Mouse (Mus musculus) lung, postnatal 0 days (tissue): Measurements from ENCODE around the gene Uncx. TPM values are rescaled to one million over a fixed set of nuclear protein-coding genes. Genes with fewer than 3 reads are reported as not detected.

Source experiments
- ATAC-seq: fragments of 200-750 bp; cut with Nextera tagmentation; 2 replicates; pipeline ENCODE4 v1.8.0; 2017; ENCODE audit warnings: moderate library complexity
- DNase-seq: peaks from one replicate; pipeline ENCODE4 v3.0.0-alpha.2; 2016; ENCODE audit warnings: low spot score
- H3K27ac ChIP-seq: fragments of 300-500 bp; sonication (generic); 2 replicates; pipeline ENCODE4 v1.5.1; 2014; ENCODE audit warnings: antibody characterized with exemption, mild to moderate bottlenecking, low read length, mixed read lengths
- H3K27me3 ChIP-seq: fragments of 300-500 bp; sonication (generic); replicated peaks from 2 replicates; pipeline ENCODE4 v1.6.1; 2014; ENCODE audit warnings: low read length, mixed read lengths; ENCODE audit not compliant: insufficient read depth
- H3K36me3 ChIP-seq: fragments of 300-500 bp; sonication (generic); 2 replicates; pipeline ENCODE4 v1.6.1; 2014; ENCODE audit warnings: low read length, mixed read lengths; ENCODE audit not compliant: insufficient read depth
- H3K4me1 ChIP-seq: fragments of 300-500 bp; sonication (generic); 2 replicates; pipeline ENCODE4 v1.6.1; 2014; ENCODE audit warnings: antibody characterized with exemption, low read depth, low read length, mixed read lengths; ENCODE audit not compliant: insufficient read depth
- H3K4me2 ChIP-seq: fragments of 300-500 bp; sonication (generic); replicated peaks from 2 replicates; pipeline ENCODE4 v1.6.1; 2014; ENCODE audit warnings: low read depth, mild to moderate bottlenecking, low read length, moderate library complexity, mixed read lengths
- H3K4me3 ChIP-seq: fragments of 300-500 bp; sonication (generic); 2 replicates; pipeline ENCODE4 v1.5.1; 2014; ENCODE audit warnings: low read depth, low read length
- H3K9ac ChIP-seq: fragments of 300-500 bp; sonication (generic); replicated peaks from 2 replicates; pipeline ENCODE4 v1.6.1; 2014; ENCODE audit warnings: low read depth, mild to moderate bottlenecking
- H3K9me3 ChIP-seq: fragments of 300-500 bp; sonication (generic); 2 replicates; pipeline ENCODE4 v1.6.1; 2016; ENCODE audit warnings: low read length, mixed read lengths
- CTCF ChIP-seq: IDR thresholded peaks from 2 replicates; pipeline ENCODE4 v1.5.1; 2016; ENCODE audit warnings: antibody characterized with exemption, mild to moderate bottlenecking
- EP300 ChIP-seq: IDR thresholded peaks from 2 replicates; pipeline ENCODE4 v1.6.1; 2016; ENCODE audit warnings: antibody characterized with exemption, mild to moderate bottlenecking, control low read depth
- WGBS: fragments of 180-500 bp; shearing (Covaris S2); extraction: QIAGEN DNeasy Blood & Tissue Kit; methylation state at CpG from one replicate; pipeline ENCODE4 v1.1.7; 2014; 5-methylcytosine and 5-hydroxymethylcytosine counted together
- polyA plus RNA-seq: library from polyadenylated mRNA; unstranded; fragments of >200 nt; fragmentation: Nextera tagmentation; extraction: Ambion mirVana; gene quantifications from 2 replicates; pipeline ENCODE4 v1.2.1, GENCODE M21; 2015

The Uncx gene
- polyA plus RNA-seq, 1 experiment from 2014 or later = not detected

DNA sequence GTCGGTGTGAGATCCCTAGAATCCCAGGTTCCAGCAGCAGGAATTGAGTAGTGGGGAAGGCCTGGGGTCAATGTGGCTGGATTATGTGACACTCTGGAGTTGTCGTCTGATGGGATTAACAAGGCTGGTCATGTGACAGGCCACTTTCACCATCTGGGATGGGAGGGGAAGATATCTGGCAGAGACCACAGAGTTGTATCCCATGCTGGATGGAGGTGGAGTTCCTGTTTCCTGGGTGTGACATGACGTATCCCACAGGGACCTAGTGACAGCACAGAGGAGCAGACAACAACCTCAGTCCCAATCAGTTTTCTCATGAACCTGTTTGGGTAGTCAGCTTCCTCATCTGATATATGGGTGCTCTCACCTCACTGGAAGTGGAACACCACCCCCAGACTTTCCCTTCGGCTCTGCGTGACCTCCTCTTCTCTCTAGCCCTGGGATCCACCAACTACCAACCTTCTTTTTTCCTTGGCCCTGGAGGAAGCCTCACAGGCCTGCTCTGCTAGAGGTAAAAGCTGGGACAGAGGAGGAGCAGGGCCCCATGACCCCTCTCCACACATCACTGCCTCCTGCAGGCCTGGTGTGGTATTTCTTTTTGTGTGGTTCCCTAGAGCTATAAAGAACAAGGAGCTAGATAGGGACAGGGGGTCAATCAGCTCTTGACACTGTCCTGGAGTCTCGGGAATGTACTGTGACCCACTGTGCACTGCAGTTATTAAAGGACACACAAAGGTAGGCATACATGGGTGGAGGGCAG is 23.5 kb downstream of the Uncx start:
- TF ChIP-seq CTCF = peak; percentile 35
- TF ChIP-seq EP300 = no peak
- DNase-seq (peak; percentile 64), ATAC-seq (peak; percentile 67)
- Histone ChIP-seq H3K9ac (no peak overlapping the region), H3K4me1 (no peaks in the 10 kb centered on the region), H3K27ac (no peak overlapping the region), H3K27me3 (peaks cover 14% of the 10 kb centered on the region), H3K36me3 (no peaks in the 10 kb centered on the region), H3K4me2 (no peak overlapping the region), H3K4me3 (no peak overlapping the region), H3K9me3 (no peaks in the 10 kb centered on the region)
- WGBS = 44% methylated on average over 6 of the region's 6 CpGs

DNA sequence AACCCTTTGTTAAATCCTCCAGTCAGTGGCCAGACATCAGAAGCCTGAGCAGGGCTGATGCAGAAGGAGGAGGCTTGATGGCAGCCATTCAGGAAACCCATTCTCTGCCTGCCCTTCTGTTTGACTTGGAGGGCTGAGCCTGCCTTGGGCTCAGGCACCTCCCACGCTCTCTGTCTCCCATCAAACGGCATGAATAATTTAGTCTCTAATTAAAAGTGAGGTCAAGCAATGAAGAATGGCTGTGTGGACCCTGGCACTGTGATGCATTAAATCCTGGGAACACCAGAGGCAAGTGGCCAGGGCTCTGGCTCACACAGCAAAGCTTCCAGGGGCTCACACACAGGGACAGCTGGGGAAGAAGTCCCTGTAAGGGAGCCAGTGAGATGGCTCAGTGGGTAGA is 24.8 kb downstream of the Uncx start:
- Histone ChIP-seq H3K4me3 (no peak overlapping the region), H3K27ac (no peak overlapping the region), H3K4me1 (no peaks in the 10 kb centered on the region), H3K9me3 (no peaks in the 10 kb centered on the region), H3K4me2 (no peak overlapping the region), H3K36me3 (no peaks in the 10 kb centered on the region), H3K9ac (no peak overlapping the region), H3K27me3 (peaks cover 14% of the 10 kb centered on the region)
- WGBS = 47% methylated on average over 2 of the region's 2 CpGs
- DNase-seq (no peak), ATAC-seq (no peak)
- TF ChIP-seq CTCF = no peak
- TF ChIP-seq EP300 = no peak

DNA sequence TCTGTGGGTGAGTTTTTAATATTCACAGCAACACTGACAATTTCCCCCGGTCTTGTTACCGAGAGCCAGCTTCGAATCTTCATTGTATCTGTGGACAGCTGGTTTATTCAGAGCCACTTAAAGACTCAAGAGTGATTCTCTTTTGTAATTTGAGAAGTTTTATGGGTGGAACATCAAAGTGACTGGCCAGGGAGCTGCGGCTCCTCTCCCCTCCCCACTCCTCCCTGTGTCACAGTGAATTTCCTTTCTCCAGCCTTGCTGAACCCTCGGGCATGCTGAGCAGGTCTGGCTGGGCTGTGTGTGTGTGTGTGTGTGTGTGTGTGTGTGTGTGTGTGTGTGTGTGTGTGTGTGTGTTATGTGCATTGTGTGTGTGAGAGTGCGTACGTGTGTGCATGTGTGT is 29.2 kb downstream of the Uncx start:
- Histone ChIP-seq H3K36me3 (no peaks in the 10 kb centered on the region), H3K4me3 (no peak overlapping the region), H3K4me1 (no peaks in the 10 kb centered on the region), H3K9me3 (no peaks in the 10 kb centered on the region), H3K27me3 (no peaks in the 10 kb centered on the region), H3K9ac (no peak overlapping the region), H3K27ac (no peak overlapping the region), H3K4me2 (no peak overlapping the region)
- no peak for ATAC-seq
- peak; percentile 70 for DNase-seq
- TF ChIP-seq EP300 (no peak), CTCF (no peak)
- 14% methylated on average over 7 of the region's 7 CpGs for WGBS

DNA sequence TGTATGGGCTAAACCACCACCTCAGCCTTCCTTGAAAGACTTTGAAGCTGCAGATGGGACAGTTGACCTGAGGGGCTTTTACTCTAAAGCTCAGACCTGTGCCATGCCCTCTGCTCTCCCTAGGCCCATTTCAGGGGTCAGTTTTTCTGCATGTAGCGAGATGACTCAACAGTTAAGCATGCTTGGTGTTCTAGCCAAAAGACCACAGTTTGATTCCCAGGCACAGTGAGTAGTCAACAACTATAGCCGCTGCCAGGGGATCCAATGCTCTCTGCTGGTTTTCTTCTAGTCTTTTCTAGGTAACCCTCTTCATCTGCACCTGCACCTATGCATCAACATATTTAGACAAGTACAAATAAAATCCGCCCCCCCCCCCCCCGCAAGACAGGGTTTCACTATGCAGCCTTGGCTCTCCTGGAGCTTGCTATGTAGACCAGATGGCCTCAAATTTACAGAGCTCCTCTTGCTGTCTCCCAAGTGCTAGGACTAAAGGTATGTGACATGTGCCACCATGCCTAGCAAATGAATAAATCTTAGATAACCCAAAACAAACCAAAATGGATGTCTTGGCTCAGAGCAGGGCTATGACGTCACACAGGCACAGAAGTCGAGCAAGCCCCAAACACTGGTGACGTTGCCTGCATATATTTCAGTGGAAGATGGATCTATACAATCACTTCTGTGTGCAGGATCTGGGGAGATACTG is 30.5 kb downstream of the Uncx start:
- Histone ChIP-seq H3K27me3 (no peaks in the 10 kb centered on the region), H3K27ac (no peak overlapping the region), H3K9me3 (no peaks in the 10 kb centered on the region), H3K4me3 (no peak overlapping the region), H3K36me3 (no peaks in the 10 kb centered on the region), H3K9ac (no peak overlapping the region), H3K4me2 (no peak overlapping the region), H3K4me1 (no peaks in the 10 kb centered on the region)
- DNase-seq = no peak
- WGBS = 72% methylated on average over 7 of the region's 7 CpGs
- TF ChIP-seq CTCF = no peak
- TF ChIP-seq EP300 = no peak
- no peak for ATAC-seq

DNA sequence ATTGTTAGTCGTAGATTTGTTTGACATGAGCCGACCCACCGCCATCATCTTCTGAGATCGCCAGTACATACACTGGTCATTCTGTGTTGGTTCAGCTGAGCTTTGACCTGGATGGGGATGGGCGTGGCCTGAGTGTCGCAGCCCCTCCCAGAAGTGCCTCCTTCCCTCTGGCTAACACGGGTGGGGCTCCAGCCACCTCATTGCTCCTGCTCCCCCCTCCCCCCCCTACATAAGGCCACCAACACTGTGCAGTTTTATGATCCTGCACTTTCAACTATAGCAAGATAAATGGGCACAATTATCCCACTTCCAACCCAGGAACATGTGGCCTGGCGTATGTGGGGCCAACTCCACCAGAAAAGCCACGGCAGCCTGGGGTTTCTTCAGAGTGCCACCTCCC is 31.8 kb downstream of the Uncx start:
- DNase-seq (no peak), ATAC-seq (no peak)
- no peaks in the 10 kb centered on the region for H3K4me1 ChIP-seq
- no peak overlapping the region for H3K27ac ChIP-seq
- no peaks in the 10 kb centered on the region for H3K36me3 ChIP-seq
- no peak overlapping the region for H3K4me3 ChIP-seq
- no peak overlapping the region for H3K4me2 ChIP-seq
- TF ChIP-seq CTCF (no peak), EP300 (no peak)
- H3K9ac ChIP-seq = no peak overlapping the region
- 56% methylated on average over 9 of the region's 9 CpGs for WGBS
- H3K9me3 ChIP-seq = no peaks in the 10 kb centered on the region
- H3K27me3 ChIP-seq = peaks cover 3% of the 10 kb centered on the region

DNA sequence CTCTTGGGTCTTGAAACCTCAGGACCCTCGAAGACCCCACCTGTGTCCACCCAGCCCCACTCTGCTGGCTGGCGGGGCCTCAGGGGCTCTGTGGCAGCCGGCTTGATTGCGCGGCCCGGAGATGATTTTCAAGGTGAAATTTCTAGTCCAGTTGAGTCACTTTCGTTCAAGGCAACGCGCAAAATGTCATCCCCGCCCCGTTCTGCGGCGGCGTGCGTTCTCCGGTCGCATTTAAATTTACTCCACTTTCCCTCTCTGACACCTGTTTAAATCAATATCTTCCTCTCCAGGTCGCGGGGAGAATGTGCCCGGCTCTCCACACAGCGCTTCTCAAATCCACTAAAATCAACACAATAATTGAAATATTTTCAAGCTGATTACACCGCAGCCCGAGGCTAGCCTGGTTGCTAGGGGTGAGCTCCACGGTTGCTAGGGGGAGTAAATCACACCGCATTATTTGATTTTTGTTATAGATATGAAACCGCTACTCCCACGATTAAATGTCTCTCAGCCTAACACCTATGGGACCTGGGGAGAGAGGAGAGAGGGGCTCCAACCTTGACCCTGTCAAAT is 37.0 kb downstream of the Uncx start:
- Histone ChIP-seq H3K9ac (no peak overlapping the region), H3K4me3 (no peak overlapping the region)

More for the DNA sequence above, 37.0 kb downstream of the Uncx start:
- WGBS = 26% methylated on average over 27 of the region's 27 CpGs
- no peaks in the 10 kb centered on the region for H3K4me1 ChIP-seq
- ATAC-seq (no peak), DNase-seq (no peak)
- no peak overlapping the region for H3K27ac ChIP-seq
- peaks cover 42% of the 10 kb centered on the region for H3K27me3 ChIP-seq
- TF ChIP-seq CTCF (no peak), EP300 (no peak)
- H3K9me3 ChIP-seq = no peaks in the 10 kb centered on the region
- H3K36me3 ChIP-seq = no peaks in the 10 kb centered on the region
- no peak overlapping the region for H3K4me2 ChIP-seq
